Mouse (Mus musculus) CH12.LX (cell line): ENCODE measurements around the gene B4galt3. TPM values are rescaled to one million over a fixed set of nuclear protein-coding genes. Genes with fewer than 3 reads are reported as not detected.
A peak's percentile ranks its signal among the peaks of the same experiment; 100 is the strongest.

ENCODE experiments used
- DNase-seq: peaks from one replicate; pipeline ENCODE4 v3.0.0-alpha.2; 2013; ENCODE audit errors: extremely low read depth
- H3K27ac ChIP-seq: 2 replicates; pipeline ENCODE4 v1.5.1; 2012; ENCODE audit warnings: low read depth, mild to moderate bottlenecking, control low read depth, moderate library complexity; ENCODE audit not compliant: insufficient read depth
- H3K27me3 ChIP-seq: replicated peaks from 2 replicates; pipeline ENCODE3; 2012; ENCODE audit warnings: inconsistent platforms
- H3K36me3 ChIP-seq, 2 experiments: replicated peaks in 1 of 2; 2 replicates each; pipeline versions ENCODE3 to v1.6.1; 2012; ENCODE audit warnings: inconsistent platforms in 1 of 2, low read length in 1 of 2, mild to moderate bottlenecking in 1 of 2, mixed read lengths in 1 of 2, moderate library complexity in 1 of 2; ENCODE audit not compliant: control insufficient read depth in 1 of 2, insufficient read depth in 1 of 2
- H3K4me1 ChIP-seq, 2 experiments: 2 replicates each; pipeline ENCODE4 v1.6.1; 2012; ENCODE audit warnings: inconsistent platforms in 1 of 2, moderate library complexity in 1 of 2; ENCODE audit not compliant: insufficient read depth in 2 of 2, control insufficient read depth in 1 of 2
- H3K4me2 ChIP-seq: 2 replicates; pipeline ENCODE4 v1.6.1; 2012; ENCODE audit warnings: low read depth, mild to moderate bottlenecking, control low read depth; ENCODE audit not compliant: poor library complexity, insufficient read depth, severe bottlenecking
- H3K4me3 ChIP-seq, 3 experiments: fragments of 150-350 bp in 1 of 3; sonication (generic) in 1 of 3; replicated peaks in 1 of 3; 2 replicates each; pipeline versions ENCODE3 to v1.5.1; 2011 to 2012; ENCODE audit warnings: low read depth in 2 of 3, low read length in 2 of 3, mild to moderate bottlenecking in 2 of 3, moderate library complexity in 2 of 3, control low read depth in 1 of 3, improper control_type of control experiment in 1 of 3, inconsistent platforms in 1 of 3, mixed read lengths in 1 of 3; ENCODE audit not compliant: poor library complexity in 1 of 3
- H3K79me2 ChIP-seq: replicated peaks from 2 replicates; pipeline ENCODE4 v1.6.1; 2012; ENCODE audit warnings: mild to moderate bottlenecking, moderate library complexity; ENCODE audit not compliant: control insufficient read depth, poor library complexity, insufficient read depth, severe bottlenecking; ENCODE audit errors: extremely low read depth
- H3K9ac ChIP-seq: 2 replicates; pipeline ENCODE4 v1.6.1; 2012; ENCODE audit warnings: low read depth, mild to moderate bottlenecking, control low read depth, moderate library complexity; ENCODE audit not compliant: insufficient read depth
- H3K9me3 ChIP-seq: replicated peaks from 2 replicates; pipeline ENCODE3; 2012; ENCODE audit warnings: low read length, inconsistent platforms, mixed read lengths
- BHLHE40 ChIP-seq: IDR thresholded peaks from 2 replicates; pipeline ENCODE4 v1.6.1; 2011; ENCODE audit warnings: mild to moderate bottlenecking, low read depth, low read length, improper control_type of control experiment
- CHD2 ChIP-seq: IDR thresholded peaks from 2 replicates; pipeline ENCODE4 v1.6.1; 2011; ENCODE audit warnings: low read length, improper control_type of control experiment
- CTCF ChIP-seq, 2 experiments: IDR thresholded peaks in 1 of 2; conservative IDR thresholded peaks in 1 of 2; 2 replicates each; pipeline ENCODE4 v1.5.1; 2011 to 2012; ENCODE audit warnings: low read depth in 2 of 2, low read length in 2 of 2, improper control_type of control experiment in 1 of 2, inconsistent platforms in 1 of 2, mild to moderate bottlenecking in 1 of 2, moderate library complexity in 1 of 2
- ETS1 ChIP-seq: conservative IDR thresholded peaks from 2 replicates; pipeline ENCODE4 v1.6.1; 2012; ENCODE audit warnings: low read depth, mild to moderate bottlenecking, inconsistent platforms, low read length, improper control_type of control experiment, moderate library complexity
- IRF4 ChIP-seq: IDR thresholded peaks from 2 replicates; pipeline ENCODE4 v1.6.1; 2014; ENCODE audit warnings: low read depth, mild to moderate bottlenecking, inconsistent platforms, low read length, improper control_type of control experiment
- KAT2A ChIP-seq: IDR thresholded peaks from 2 replicates; pipeline ENCODE4 v1.6.1; 2012; ENCODE audit warnings: low read length, improper control_type of control experiment, inconsistent platforms; ENCODE audit not compliant: insufficient replicate concordance
- MAFK ChIP-seq: IDR thresholded peaks from 2 replicates; pipeline ENCODE4 v1.6.1; 2011; ENCODE audit warnings: low read length, improper control_type of control experiment; ENCODE audit not compliant: insufficient replicate concordance
- MEF2A ChIP-seq: IDR thresholded peaks from 2 replicates; pipeline ENCODE4 v1.6.1; 2014; ENCODE audit warnings: low read depth, mild to moderate bottlenecking, inconsistent platforms, low read length, improper control_type of control experiment, borderline replicate concordance
- NELFE ChIP-seq: IDR thresholded peaks from 2 replicates; pipeline ENCODE4 v1.6.1; 2011; ENCODE audit warnings: low read depth, low read length, improper control_type of control experiment
- PAX5 ChIP-seq: IDR thresholded peaks from 2 replicates; pipeline ENCODE4 v1.6.1; 2012; ENCODE audit warnings: low read length, inconsistent platforms, mixed read lengths
- POLR2A ChIP-seq: IDR thresholded peaks from 2 replicates; pipeline ENCODE4 v1.6.1; 2011; ENCODE audit warnings: low read depth, mild to moderate bottlenecking, improper control_type of control experiment, low read length
- RCOR1 ChIP-seq: conservative IDR thresholded peaks from 2 replicates; pipeline ENCODE4 v1.6.1; 2012; ENCODE audit warnings: low read depth, mild to moderate bottlenecking, inconsistent platforms, low read length, improper control_type of control experiment
- SIN3A ChIP-seq: IDR thresholded peaks from 2 replicates; pipeline ENCODE4 v1.6.1; 2012; ENCODE audit warnings: low read length, improper control_type of control experiment, inconsistent platforms
- TBP ChIP-seq: conservative IDR thresholded peaks from 2 replicates; pipeline ENCODE4 v1.6.1; 2011; ENCODE audit warnings: low read depth, low read length, improper control_type of control experiment
- UBTF ChIP-seq: IDR thresholded peaks from 2 replicates; pipeline ENCODE4 v1.6.1; 2012; ENCODE audit warnings: low read depth, mild to moderate bottlenecking, inconsistent platforms, low read length, improper control_type of control experiment, moderate library complexity
- ZKSCAN1 ChIP-seq: IDR thresholded peaks from 2 replicates; pipeline ENCODE4 v1.6.1; 2012; ENCODE audit warnings: low read depth, inconsistent platforms, low read length, improper control_type of control experiment, borderline replicate concordance
- ZNF384 ChIP-seq: IDR thresholded peaks from 2 replicates; pipeline ENCODE4 v1.6.1; 2012; ENCODE audit warnings: low read depth, low read length, improper control_type of control experiment, inconsistent platforms
- dilution Hi-C: fragments of 300-500 bp; cut with MboI; formaldehyde crosslinking; loops from 2 replicates; pipeline ENCODE4 v1.14.3; 2020; ENCODE audit warnings: low sequenced_read_pairs; ENCODE audit not compliant: extremely low pct_unique_long_range_greater_than_20kb, extremely low pct_ligation_motif_present
- in situ Hi-C: fragments of 300-500 bp; cut with MboI; formaldehyde crosslinking; loops from 3 replicates; pipeline ENCODE4 v1.14.3; 2019; ENCODE audit warnings: low sequenced_read_pairs, low pct_ligation_motif_present, low pct_unique_long_range_greater_than_20kb, mixed read lengths
- polyA plus RNA-seq: library from polyadenylated mRNA; unstranded; fragments of >175 nt; gene quantifications from 2 replicates; pipeline ENCODE4 v1.2.1, GENCODE M21; 2012; ENCODE audit warnings: low read depth; ENCODE audit not compliant: insufficient read length
- total RNA-seq, 2 experiments: library from RNA; depleted of rRNA; stranded (reverse); fragments of 300-350 nt in 1 of 2; fragments of >200 nt in 1 of 2; gene quantifications; 2 replicates each; pipeline ENCODE4 v1.2.3; 2012 to 2014

The B4galt3 gene
- total and polyA plus RNA-seq, 3 experiments, result 19.3 to 27.8 (median 23.1) TPM

- H3K4me3 ChIP-seq, result peak overlapping the region in 1 of 3 experiments; percentile 49
- no peak for DNase-seq
- no peaks in the 10 kb centered on the region for H3K9me3 ChIP-seq
- H3K4me1 ChIP-seq, result peaks cover 11 to 56% of the 10 kb centered on the region in 2 experiments
- H3K27me3 ChIP-seq, result no peaks in the 10 kb centered on the region
- no peaks in the 10 kb centered on the region for H3K79me2 ChIP-seq
- H3K9ac ChIP-seq, result no peak overlapping the region
- peaks cover 53 to 61% of the 10 kb centered on the region in 2 experiments for H3K36me3 ChIP-seq
- H3K4me2 ChIP-seq, result no peak overlapping the region
- no peak overlapping the region for H3K27ac ChIP-seq
- dilution Hi-C loops, result no loop called here
- TF ChIP-seq TBP (no peak), NELFE (no peak), KAT2A (no peak), ZKSCAN1 (no peak), RCOR1 (no peak), SIN3A (no peak), POLR2A (no peak), MEF2A (no peak)
- in situ Hi-C loops, result no loop called here
These were observed 35.6 kb upstream of the B4galt3 start for GRCm38 (mm10) chr1:171234538-171234937.

GRCm38 (mm10) chr1:171235791-171236190 is 34.3 kb upstream of the B4galt3 start:
- dilution Hi-C loops, result no loop called here

GRCm38 (mm10) chr1:171237438-171237837 is 32.7 kb upstream of the B4galt3 start:
- H3K27ac ChIP-seq, result no peak overlapping the region
- H3K4me2 ChIP-seq, result no peak overlapping the region
- DNase-seq, result no peak
- peaks cover 77 to 84% of the 10 kb centered on the region in 2 experiments for H3K36me3 ChIP-seq
- no peaks in the 10 kb centered on the region for H3K9me3 ChIP-seq
- TF ChIP-seq CHD2 (no peak), CTCF (conservative IDR thresholded peaks at IDR 0.05 in 1 of 2, IDR thresholded peaks at IDR 0.05 in 1 of 2; ENCODE audit: low read depth in 2 of 2, low read length in 2 of 2) (no peak), IRF4 (no peak), PAX5 (no peak), MAFK (no peak), ZKSCAN1 (no peak)
- H3K9ac ChIP-seq, result no peak overlapping the region
- H3K79me2 ChIP-seq, result no peaks in the 10 kb centered on the region
- in situ Hi-C loops, result no loop called here
- H3K4me3 ChIP-seq, result no peak overlapping the region
- dilution Hi-C loops, result no loop called here
- peaks cover 0 to 28% of the 10 kb centered on the region in 2 experiments; a peak in 2 of 4 replicates for H3K4me1 ChIP-seq
- no peaks in the 10 kb centered on the region for H3K27me3 ChIP-seq

More at GRCm38 (mm10) chr1:171235791-171236190, 34.3 kb upstream of the B4galt3 start:
- H3K4me3 ChIP-seq, result no peak overlapping the region
- DNase-seq, result no peak
- H3K27me3 ChIP-seq, result no peaks in the 10 kb centered on the region
- H3K9me3 ChIP-seq, result no peaks in the 10 kb centered on the region
- no peak overlapping the region for H3K9ac ChIP-seq
- in situ Hi-C loops, result no loop called here
- H3K4me2 ChIP-seq, result no peak overlapping the region
- TF ChIP-seq CHD2 (no peak), ETS1 (no peak), UBTF (no peak), ZNF384 (no peak), BHLHE40 (no peak)
- H3K79me2 ChIP-seq, result no peaks in the 10 kb centered on the region
- H3K27ac ChIP-seq, result no peak overlapping the region
- peaks cover 5 to 43% of the 10 kb centered on the region in 2 experiments for H3K4me1 ChIP-seq
- peaks cover 61 to 68% of the 10 kb centered on the region in 2 experiments for H3K36me3 ChIP-seq
